Mouse (Mus musculus) embryonic stem cell, embryonic (primary cell): Measurements from ENCODE around the gene Cd27.
"Not testable (repeated sequence)": the region's sequence is repeated elsewhere in the genome, so short reads cannot be mapped to it uniquely, and the experiment has no call there.

Source experiments
- CTCF ChIA-PET, 4 experiments: fragments of 300-600 bp in 2 of 4; fragments of 350-600 bp in 2 of 4; sonication (Branson Sonifier 250); formaldehyde crosslinking; loops; one replicate each; lab custom pipeline; 2022; ENCODE audit warnings: inconsistent platforms in 2 of 4; lab: Charles Lee
- POLR2A ChIA-PET, 4 experiments: fragments of 300-600 bp in 2 of 4; fragments of 350-600 bp in 2 of 4; sonication (Branson Sonifier 250); formaldehyde crosslinking; loops; one replicate each; lab custom pipeline; 2022; ENCODE audit warnings: antibody characterized with exemption in 4 of 4, inconsistent platforms in 1 of 4; lab: Charles Lee

The Cd27 gene

DNA sequence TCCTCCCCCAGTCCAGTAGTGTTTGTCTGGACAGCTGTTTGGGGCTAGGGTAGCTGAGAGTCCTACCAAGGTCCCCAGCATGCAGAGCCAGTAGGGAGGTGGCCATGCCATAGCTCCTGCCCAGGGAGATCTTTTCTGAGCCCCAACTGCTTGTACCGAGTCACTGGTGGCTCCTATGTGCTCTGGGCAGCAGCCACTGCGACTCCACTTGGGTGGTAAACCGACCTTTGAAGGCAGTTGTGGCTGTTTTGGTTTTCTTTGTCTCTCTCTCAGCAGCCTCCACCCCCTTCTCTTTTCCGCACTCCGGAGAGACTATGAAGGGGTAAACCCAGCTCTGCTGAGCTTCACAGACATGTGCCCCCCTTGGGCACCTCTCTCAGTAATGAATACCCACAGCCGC, at the start of gene Cd27:
Gene Cd27, minus strand, starts transcription at position 229 of the 400 bp plus-strand sequence.
- POLR2A ChIA-PET: interaction anchor here in 2 of 4 experiments (0.8 to 1.4 kb wide), 3 partner anchors 20 to 71 kb away, joined by 3 read pairs; partner anchors contain the start of genes Mrpl51 (in 1 of the 2) and Ncapd2 (in 1 of the 2)
- CTCF ChIA-PET: interaction anchor here in 1 of 4 experiments (0.5 kb wide), 1 partner anchor 539 kb away, joined by 4 read pairs; no protein-coding TSS in a partner anchor

DNA sequence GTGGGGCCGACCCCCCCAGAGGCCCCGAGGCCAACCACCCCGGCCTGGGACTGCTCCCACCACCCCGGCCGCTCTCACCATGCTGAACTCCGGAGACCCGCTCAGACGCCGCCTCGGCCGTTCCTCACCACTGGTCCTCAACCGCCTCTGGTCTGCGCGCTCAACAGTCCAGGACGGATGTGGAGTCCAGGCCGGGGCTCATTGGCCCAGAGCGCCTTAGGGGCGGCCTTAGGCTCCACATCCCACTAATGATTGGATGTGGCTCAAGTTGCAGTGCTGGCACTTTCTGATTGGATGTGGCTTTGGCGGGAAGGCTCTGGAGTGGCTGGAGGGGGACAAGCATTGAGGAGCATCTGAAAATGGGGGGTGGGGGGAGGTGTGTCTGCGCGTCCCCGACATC, 49.1 kb upstream of the Cd27 start, which contains the start of gene Tuba3a:
Gene Tuba3a, minus strand, starts transcription at position 153 of the 400 bp plus-strand sequence.
- ChIA-PET POLR2A (interaction anchor here in 3 of 4 experiments (0.5 to 1.5 kb wide), 5 partner anchors 57 to 292 kb away, joined by 3 to 8 read pairs (median 4); no protein-coding TSS in a partner anchor), CTCF (interaction anchor here in 2 of 4 experiments (0.8 to 4.0 kb wide), 5 partner anchors 11 to 317 kb away, joined by 3 to 19 read pairs (median 5); no protein-coding TSS in a partner anchor)

DNA sequence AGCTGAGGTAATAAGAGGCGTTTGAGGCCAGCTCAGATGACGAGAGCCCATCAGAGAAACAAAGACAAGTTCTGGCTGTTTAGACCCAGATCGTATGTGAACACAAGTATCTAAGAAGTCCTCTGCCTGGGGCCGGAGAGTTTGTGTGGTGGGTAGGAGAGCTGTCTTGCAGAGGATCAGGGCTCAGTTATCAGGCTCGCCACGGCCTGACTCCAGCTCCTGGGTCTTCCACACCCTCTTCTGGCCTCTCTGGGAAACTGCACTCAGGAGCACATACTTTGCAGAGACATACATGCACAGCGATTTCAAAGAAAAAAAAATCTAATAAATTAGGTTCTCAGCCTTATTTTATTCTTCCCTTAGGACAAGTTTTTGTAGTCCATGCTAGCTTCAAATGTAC, 47.9 kb upstream of the Cd27 start:
- ChIA-PET POLR2A (interaction anchor here (0.6 to 1.5 kb wide), 15 partner anchors 10 to 479 kb away, joined by 3 to 13 read pairs (median 3); no protein-coding TSS in a partner anchor), CTCF (interaction anchor here (0.6 to 4.0 kb wide), 10 partner anchors 9 to 216 kb away, joined by 3 to 19 read pairs (median 4); no protein-coding TSS in a partner anchor)

DNA sequence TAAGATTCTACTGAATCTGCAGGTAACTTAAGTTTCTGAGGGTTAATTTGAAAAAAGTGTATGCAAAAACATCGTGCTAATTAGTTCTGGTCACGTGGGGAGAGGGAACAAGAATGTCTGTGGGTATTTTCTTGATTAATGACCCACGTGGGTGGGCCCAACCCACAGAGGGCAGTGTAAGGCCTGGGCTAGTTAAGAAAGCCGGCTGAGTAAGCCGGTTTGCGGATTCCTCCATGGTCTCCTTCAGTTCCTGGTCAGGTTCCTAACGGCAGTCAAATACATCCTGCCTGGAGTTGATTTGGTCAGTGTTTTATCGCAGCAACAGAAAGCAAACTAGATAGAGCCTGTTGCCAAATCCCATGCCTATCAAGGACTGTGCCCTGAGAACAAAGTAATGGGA, 47.4 kb upstream of the Cd27 start:
- ChIA-PET CTCF (interaction anchor here (0.6 to 4.0 kb wide), 10 partner anchors 9 to 215 kb away, joined by 3 to 19 read pairs (median 4); no protein-coding TSS in a partner anchor), POLR2A (interaction anchor here (0.6 to 1.5 kb wide), 12 partner anchors 10 to 479 kb away, joined by 3 to 13 read pairs (median 3); no protein-coding TSS in a partner anchor)

DNA sequence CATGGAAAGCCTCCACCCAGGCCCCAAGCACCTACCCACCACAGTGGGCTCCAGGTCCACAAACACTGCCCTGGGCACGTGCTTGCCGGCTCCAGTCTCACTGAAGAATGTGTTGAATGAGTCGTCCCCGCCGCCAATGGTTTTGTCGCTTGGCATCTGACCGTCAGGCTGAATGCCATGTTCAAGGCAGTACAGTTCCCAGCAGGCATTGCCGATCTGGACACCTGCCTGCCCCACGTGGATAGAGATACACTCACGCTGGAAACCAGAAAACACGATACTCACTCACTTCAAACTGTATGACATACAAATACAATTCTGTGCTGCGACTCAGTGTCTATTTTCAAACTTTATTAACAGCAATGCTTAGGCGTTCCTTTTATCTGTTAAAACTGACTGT, 45.9 kb upstream of the Cd27 start:
- CTCF ChIA-PET: not testable (repeated sequence)
- POLR2A ChIA-PET: interaction anchor here in 2 of 4 experiments (1.1 to 1.5 kb wide), 2 partner anchors 26 to 98 kb away, joined by 3 read pairs; partner anchors contain the start of gene Plekhg6 (in 1 of the 2)

DNA sequence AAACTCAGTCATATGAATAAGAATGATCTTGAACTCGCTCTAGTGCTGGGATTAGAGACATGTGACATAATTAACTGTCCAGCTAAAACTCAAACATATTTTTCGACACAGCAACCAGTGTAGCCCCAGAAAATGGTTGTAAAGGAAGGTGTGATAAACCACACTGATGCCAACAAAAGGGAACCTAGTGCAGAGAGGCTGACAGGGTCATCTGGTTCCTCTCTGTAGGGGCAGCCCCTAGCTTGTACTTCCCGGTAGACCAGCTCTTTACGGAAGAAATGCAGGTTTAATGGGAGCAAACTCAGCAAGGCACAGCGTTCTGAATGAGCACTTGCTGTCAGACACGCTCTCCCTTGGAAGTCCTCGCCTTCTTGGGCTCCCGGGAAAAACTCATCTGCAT, 42.9 kb upstream of the Cd27 start:
- ChIA-PET CTCF (interaction anchor here in 2 of 4 experiments (0.9 to 1.1 kb wide), 4 partner anchors 19 to 323 kb away, joined by 3 to 4 read pairs (median 3); no protein-coding TSS in a partner anchor), POLR2A (interaction anchor here in 3 of 4 experiments (0.6 to 1.3 kb wide), 7 partner anchors 20 to 811 kb away, joined by 3 to 5 read pairs (median 4); no protein-coding TSS in a partner anchor)

DNA sequence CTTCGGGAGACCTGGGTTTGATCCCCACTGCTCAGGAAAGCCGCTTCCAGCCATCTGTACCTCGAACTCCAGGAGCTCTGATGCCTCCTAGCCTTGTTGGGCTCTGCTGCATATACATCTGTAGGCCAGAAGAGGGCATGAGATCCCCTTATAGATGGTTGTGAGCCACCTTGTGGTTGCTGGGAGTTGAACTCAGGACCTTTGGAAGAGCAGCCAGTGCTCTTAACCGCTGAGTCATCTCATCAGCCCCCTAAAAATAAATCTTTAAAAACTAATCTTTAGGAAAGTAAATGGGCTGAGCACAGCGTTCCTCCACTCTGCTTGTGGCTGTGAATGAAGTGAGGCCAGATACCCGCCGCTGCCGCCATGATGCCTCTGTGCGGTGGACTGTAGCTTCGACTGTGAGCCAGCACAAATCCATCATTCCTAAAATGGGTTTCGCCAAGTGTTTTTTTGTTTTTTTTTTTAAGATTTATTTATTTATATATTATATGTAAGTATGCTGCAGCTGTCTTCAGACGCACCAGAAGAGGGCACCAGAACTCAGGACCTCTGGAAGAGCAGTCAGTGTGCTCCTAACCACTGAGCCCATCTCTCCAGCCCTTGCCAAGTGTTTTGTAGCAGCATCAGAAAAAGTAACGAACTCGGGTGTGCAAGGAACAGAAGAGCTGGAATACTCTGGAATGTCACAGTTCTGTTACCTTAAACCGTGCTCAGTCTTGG, 38.2 kb upstream of the Cd27 start:
- POLR2A ChIA-PET: interaction anchor here in 3 of 4 experiments (0.7 to 2.2 kb wide), 13 partner anchors 10 to 344 kb away, joined by 3 to 7 read pairs (median 3); partner anchors contain the start of genes Mrpl51 (in 2 of the 3), Ncapd2 (in 2 of the 3), Mlf2 (in 1 of the 3) and Vamp1 (in 1 of the 3)

DNA sequence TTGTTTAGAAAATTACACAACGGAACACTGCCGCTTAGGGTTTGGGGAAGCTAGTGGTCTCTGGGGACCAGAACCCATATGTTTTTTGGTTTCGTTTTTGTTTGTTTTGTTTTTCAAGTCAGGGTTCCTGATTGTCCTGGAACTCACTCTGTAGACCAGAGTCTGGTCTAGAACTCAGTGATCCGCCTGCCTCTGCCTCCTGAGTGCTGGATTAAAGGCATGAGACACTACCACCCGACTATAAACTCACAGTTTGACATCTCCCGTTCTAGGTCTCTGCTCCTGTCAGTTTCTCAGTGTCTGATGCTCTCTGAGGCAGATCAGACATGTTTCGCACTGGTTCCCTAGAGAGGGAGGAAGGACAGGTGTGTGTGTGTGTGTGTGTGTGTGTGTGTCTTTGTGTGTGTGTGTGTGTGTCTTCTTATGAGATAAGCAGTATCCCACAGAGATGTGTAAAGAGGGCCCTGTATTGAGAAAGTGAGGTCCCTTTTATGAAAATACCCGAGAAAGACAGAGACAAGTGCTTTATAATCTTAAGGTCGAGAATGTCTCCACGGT, 35.5 kb upstream of the Cd27 start:
- POLR2A ChIA-PET: interaction anchor here in 3 of 4 experiments (0.6 to 4.4 kb wide), 13 partner anchors 9 to 389 kb away, joined by 3 to 23 read pairs (median 4); partner anchors contain the start of genes Mrpl51 (in 1 of the 3), Ncapd2 (in 1 of the 3) and Tapbpl (in 1 of the 3)

More for the DNA sequence above, 38.2 kb upstream of the Cd27 start:
- CTCF ChIA-PET: interaction anchor here (0.5 to 3.3 kb wide), 79 partner anchors 9 to 893 kb away, joined by 3 to 30 read pairs (median 4); partner anchors contain the start of genes Tuba3a (in 2 of the 4), Lag3 (in 1 of the 4), Lpar5 (in 1 of the 4) and P3h3 (in 1 of the 4)

DNA sequence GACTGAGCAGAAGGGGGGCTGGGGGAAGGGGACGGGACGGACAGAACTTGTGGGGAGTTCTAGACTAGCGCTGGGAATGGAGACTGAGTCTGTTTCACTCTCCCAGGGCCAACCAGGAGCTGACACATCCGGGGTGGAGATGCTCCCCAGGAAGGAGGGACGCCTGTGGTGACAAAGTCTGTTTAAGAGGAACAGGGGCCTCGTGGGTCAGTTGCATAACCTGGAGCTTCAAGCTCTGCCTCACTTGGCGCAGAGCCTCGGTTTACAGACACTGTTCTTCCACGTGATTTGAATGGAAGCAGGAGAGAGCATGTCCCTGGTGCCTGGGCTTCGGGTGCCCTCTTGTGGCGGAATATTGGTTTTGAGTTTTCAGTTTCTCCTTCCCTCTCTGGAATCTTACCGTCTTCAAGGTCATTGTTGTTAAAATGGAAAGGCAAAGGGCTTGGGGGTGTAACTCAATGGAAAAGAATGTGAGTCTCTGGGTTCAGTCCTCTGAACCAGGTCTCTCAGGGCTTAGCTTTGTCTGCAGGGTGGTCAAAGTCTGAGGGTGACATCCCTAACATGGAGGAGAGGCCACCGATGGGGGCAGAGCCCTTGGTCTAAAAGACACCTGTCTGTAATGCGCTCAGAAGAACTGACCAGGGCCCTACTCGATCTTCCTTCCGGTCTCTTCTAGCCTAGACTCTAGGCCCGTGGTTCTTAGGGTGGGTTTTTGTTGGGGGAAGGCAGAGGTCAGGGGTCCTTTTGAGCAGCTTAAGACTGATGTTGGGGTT, 34.8 kb upstream of the Cd27 start:
- ChIA-PET POLR2A (interaction anchor here (0.6 to 4.4 kb wide), 23 partner anchors 10 to 331 kb away, joined by 3 to 23 read pairs (median 4); partner anchors contain the start of genes Gapdh (in 1 of the 4), Mrpl51 (in 1 of the 4), Ncapd2 (in 1 of the 4) and Tapbpl (in 1 of the 4)), CTCF (interaction anchor here (0.5 to 2.5 kb wide), 24 partner anchors 13 to 490 kb away, joined by 3 to 11 read pairs (median 4); partner anchors contain the start of genes Gapdh (in 1 of the 4), Tapbpl (in 1 of the 4), Tuba3a (in 1 of the 4) and Vamp1 (in 1 of the 4))

More for the DNA sequence above, 35.5 kb upstream of the Cd27 start:
- CTCF ChIA-PET: interaction anchor here in 3 of 4 experiments (0.6 to 2.0 kb wide), 9 partner anchors 15 to 491 kb away, joined by 3 to 11 read pairs (median 4); partner anchors contain the start of gene Gapdh (in 1 of the 3)

DNA sequence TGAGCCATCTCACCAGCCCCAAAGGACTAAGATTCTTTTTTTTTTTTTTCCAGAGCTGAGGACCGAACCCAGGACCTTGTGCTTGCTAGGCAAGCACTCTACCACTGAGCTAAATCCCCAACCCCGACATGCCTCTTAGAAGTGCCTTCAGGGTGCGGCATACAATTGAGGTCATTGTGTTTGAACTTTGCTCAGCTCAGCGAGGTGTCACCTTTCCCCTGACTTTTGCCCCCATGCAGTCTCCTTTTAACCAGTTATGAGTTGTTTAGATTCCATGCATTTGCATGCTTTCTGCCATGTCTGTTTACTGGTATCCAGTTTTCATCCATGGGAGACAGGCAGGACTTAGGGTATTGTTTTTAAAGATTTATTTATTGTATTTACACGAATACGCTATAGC, 32.0 kb upstream of the Cd27 start:
- ChIA-PET CTCF (interaction anchor here in 3 of 4 experiments (0.6 to 1.9 kb wide), 4 partner anchors 16 to 115 kb away, joined by 3 to 6 read pairs (median 3); no protein-coding TSS in a partner anchor), POLR2A (interaction anchor here (0.5 to 4.4 kb wide), 13 partner anchors 11 to 1203 kb away, joined by 3 to 23 read pairs (median 3); partner anchors contain the start of genes Gapdh (in 1 of the 4) and Vamp1 (in 1 of the 4))

DNA sequence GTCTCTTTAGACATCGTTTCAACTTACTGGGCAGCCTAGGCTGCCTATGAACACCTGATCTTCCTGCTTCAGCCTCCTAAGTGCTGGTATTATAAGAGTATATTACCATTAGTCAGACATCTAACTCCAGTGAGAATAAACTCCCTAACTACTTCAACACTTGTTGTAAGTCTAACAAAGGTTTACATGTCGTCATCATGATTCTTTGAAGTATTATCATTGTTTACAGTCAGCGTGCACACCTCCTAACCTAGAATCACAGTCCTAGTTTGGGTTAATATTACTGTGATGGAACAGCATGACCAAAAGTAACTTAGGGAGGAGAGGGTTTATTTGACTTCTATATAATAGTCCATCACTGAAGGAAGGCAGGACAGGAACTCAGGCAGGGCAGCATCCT, 30.7 kb upstream of the Cd27 start:
- CTCF ChIA-PET: interaction anchor here in 1 of 4 experiments (1.4 kb wide), 1 partner anchor 102 kb away, joined by 5 read pairs; no protein-coding TSS in a partner anchor
- POLR2A ChIA-PET: interaction anchor here (0.9 to 2.5 kb wide), 8 partner anchors 76 to 106 kb away, joined by 3 to 9 read pairs (median 4); partner anchors contain the start of genes Gapdh (in 1 of the 4), Mrpl51 (in 1 of the 4) and Ncapd2 (in 1 of the 4)

DNA sequence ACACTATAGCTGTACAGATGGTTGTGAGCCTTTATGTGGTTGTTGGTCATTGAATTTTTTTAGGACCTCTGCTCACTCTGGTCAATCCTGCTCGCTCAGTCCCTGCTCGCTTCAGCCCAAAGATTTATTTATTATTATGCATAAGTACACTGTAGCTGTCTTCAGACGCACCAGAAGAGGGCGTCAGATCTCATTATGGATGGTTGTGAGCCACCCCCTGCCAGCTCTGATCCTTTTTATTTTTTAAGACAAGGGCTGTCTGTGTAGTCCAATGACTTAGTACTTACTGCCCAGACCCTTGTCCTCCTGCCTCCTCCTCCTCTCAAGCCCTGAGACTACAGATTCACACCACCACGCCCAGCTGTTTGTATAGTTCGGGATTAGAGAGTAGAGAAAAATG, 29.8 kb upstream of the Cd27 start:
- CTCF ChIA-PET: interaction anchor here (0.6 to 1.4 kb wide), 7 partner anchors 9 to 155 kb away, joined by 3 to 5 read pairs (median 3); no protein-coding TSS in a partner anchor

DNA sequence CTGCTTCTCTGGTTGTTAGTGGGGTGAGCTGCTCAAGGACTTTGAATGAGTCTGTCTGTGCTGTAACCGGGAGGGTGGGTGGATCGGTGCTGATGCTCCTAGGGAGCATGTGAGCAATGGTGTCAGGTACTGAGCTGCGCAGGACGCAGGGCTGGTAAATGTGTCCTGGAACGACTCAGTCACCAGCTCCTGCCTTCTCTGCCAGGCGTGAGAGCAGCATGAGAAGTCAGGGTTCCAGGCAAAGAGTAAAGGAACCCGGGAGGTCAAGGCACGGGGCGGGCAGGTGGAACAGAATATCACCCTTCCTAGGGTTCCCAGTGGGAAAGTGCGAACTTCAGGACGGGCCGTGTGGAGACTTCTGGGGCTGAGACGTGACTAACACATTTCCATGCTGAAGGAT, 29.3 kb upstream of the Cd27 start:
- ChIA-PET POLR2A (interaction anchor here (0.5 to 2.5 kb wide), 10 partner anchors 19 to 127 kb away, joined by 3 to 6 read pairs (median 3); partner anchors contain the start of genes Mrpl51 (in 1 of the 4) and Ncapd2 (in 1 of the 4)), CTCF (interaction anchor here in 3 of 4 experiments (0.8 to 1.4 kb wide), 5 partner anchors 9 to 101 kb away, joined by 3 to 5 read pairs (median 4); no protein-coding TSS in a partner anchor)

More for the DNA sequence above, 29.8 kb upstream of the Cd27 start:
- POLR2A ChIA-PET: interaction anchor here (0.6 to 2.5 kb wide), 9 partner anchors 36 to 178 kb away, joined by 3 to 6 read pairs (median 3); partner anchors contain the start of genes Mrpl51 (in 1 of the 4) and Ncapd2 (in 1 of the 4)

DNA sequence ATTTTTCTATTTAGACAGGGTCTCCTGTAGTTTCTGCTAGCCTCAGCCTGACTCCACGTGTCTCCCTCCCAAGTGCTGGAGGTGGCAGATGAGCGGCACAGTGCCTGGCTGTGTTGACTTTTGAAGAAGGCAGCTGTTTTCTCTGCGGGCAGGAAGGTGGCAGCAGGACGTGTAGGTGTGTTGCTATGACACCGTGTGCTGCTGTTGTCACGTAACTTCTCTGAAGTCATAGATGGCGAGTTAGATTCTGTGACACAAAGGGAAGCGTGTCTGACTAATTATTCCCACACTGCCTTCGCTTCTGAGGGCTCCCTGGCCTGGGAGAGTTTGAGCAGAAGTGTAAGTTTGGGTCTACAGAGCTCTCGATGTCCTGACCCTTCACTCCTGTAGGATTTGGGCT, 28.4 kb upstream of the Cd27 start:
- ChIA-PET CTCF (interaction anchor here in 1 of 4 experiments (1.0 to 1.4 kb wide), 2 partner anchors 32 to 418 kb away, joined by 3 read pairs; no protein-coding TSS in a partner anchor), POLR2A (interaction anchor here in 2 of 4 experiments (1.3 to 2.5 kb wide), 2 partner anchors 99 to 100 kb away, joined by 3 to 6 read pairs; no protein-coding TSS in a partner anchor)

DNA sequence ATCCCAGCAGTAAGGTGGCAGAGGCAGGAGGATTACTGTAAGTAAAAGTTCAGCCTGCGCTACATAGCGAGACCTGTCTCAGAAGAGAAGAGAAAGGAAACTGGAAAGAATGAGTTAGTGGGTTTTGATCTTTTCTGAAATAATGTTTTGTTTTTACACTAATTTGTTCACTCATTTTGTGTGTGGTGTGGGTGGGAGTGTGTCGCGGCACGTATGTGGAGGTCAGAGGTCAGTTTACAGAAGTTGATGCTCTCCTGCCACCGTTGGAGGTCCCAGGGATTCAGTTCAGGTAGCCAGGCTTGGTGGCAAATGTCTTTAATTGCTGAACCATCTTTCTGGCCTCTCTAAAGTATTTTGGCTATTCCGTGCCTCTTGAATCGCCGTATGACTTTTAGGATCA, 27.4 kb upstream of the Cd27 start:
- CTCF ChIA-PET: no interaction called here
- POLR2A ChIA-PET: no interaction called here
